Mouse (Mus musculus) forebrain, embryonic 16.5 days (tissue): ENCODE data around the gene Capza1. TPM values are rescaled to one million over a fixed set of nuclear protein-coding genes. Genes with fewer than 3 reads are reported as not detected.

Experiments
- ATAC-seq: fragments of 200-750 bp; cut with Nextera tagmentation; 2 replicates; pipeline ENCODE4 v1.8.0; 2017; ENCODE audit warnings: mild to moderate bottlenecking, moderate library complexity
- H3K27ac ChIP-seq: fragments of 300-500 bp; sonication (generic); 2 replicates; pipeline ENCODE4 v1.5.1; 2014; ENCODE audit warnings: low read length, control low read depth
- H3K27me3 ChIP-seq: fragments of 300-500 bp; sonication (generic); replicated peaks from 2 replicates; pipeline ENCODE4 v1.6.1; 2014; ENCODE audit warnings: low read length; ENCODE audit not compliant: control insufficient read depth, insufficient read depth
- H3K36me3 ChIP-seq: fragments of 300-500 bp; sonication (generic); 2 replicates; pipeline ENCODE4 v1.6.1; 2014; ENCODE audit not compliant: control insufficient read depth, insufficient read depth
- H3K4me1 ChIP-seq: fragments of 300-500 bp; sonication (generic); replicated peaks from 2 replicates; pipeline ENCODE4 v1.6.1; 2014; ENCODE audit warnings: low read length; ENCODE audit not compliant: control insufficient read depth, insufficient read depth
- H3K4me2 ChIP-seq: fragments of 300-500 bp; sonication (generic); 2 replicates; pipeline ENCODE4 v1.6.1; 2014; ENCODE audit warnings: mild to moderate bottlenecking, low read length, control low read depth
- H3K4me3 ChIP-seq: fragments of 300-500 bp; sonication (generic); replicated peaks from 2 replicates; pipeline ENCODE4 v1.5.1; 2014; ENCODE audit warnings: mild to moderate bottlenecking, low read length, control low read depth
- H3K9ac ChIP-seq: fragments of 300-500 bp; sonication (generic); replicated peaks from 2 replicates; pipeline ENCODE4 v1.6.1; 2014; ENCODE audit warnings: low read depth, low read length, control low read depth
- H3K9me3 ChIP-seq: fragments of 300-500 bp; sonication (generic); 2 replicates; pipeline ENCODE4 v1.6.1; 2016; ENCODE audit warnings: low read length; ENCODE audit not compliant: control insufficient read depth
- WGBS: fragments of 180-500 bp; shearing (Covaris S2); extraction: QIAGEN DNeasy Blood & Tissue Kit; methylation state at CpG from one replicate; pipeline ENCODE4 v1.1.7; 2014; 5-methylcytosine and 5-hydroxymethylcytosine counted together
- polyA plus RNA-seq: library from polyadenylated mRNA; unstranded; fragments of >200 nt; fragmentation: Nextera tagmentation; extraction: Ambion mirVana; gene quantifications from 2 replicates; pipeline ENCODE4 v1.2.1, GENCODE M21; 2015

The Capza1 gene
- polyA plus RNA-seq, 1 experiment from 2014 or later = 169 TPM

- H3K9ac ChIP-seq = no peak overlapping the region
- H3K4me2 ChIP-seq = no peak overlapping the region
- ATAC-seq = no peak
- H3K4me1 ChIP-seq = 0 out of 2 replicates have a peak, but pooled peaks cover under 1% of the 10 kb centered on the region
- no peak overlapping the region for H3K4me3 ChIP-seq
- 17% methylated on average over 3 of the region's 3 CpGs for WGBS
- H3K27ac ChIP-seq = no peak overlapping the region
- H3K27me3 ChIP-seq = no peaks in the 10 kb centered on the region
- H3K36me3 ChIP-seq = no peaks in the 10 kb centered on the region
- no peaks in the 10 kb centered on the region for H3K9me3 ChIP-seq
These were observed 52.6 kb downstream of the Capza1 start for GRCm38 (mm10) chr3:104811752-104812151.

GRCm38 (mm10) chr3:104805539-104805938 lies 58.8 kb downstream of the Capza1 start:
- H3K4me2 ChIP-seq = no peak overlapping the region
- no peak overlapping the region for H3K9ac ChIP-seq
- no peak for ATAC-seq
- H3K36me3 ChIP-seq = 0 out of 2 replicates have a peak, but pooled peaks cover 1% of the 10 kb centered on the region
- H3K27me3 ChIP-seq = no peaks in the 10 kb centered on the region
- H3K27ac ChIP-seq = no peak overlapping the region
- WGBS = 86% methylated on average over 9 of the region's 9 CpGs
- no peaks in the 10 kb centered on the region for H3K9me3 ChIP-seq
- no peak overlapping the region for H3K4me3 ChIP-seq
- no peaks in the 10 kb centered on the region for H3K4me1 ChIP-seq

GRCm38 (mm10) chr3:104804312-104804711 lies 60.0 kb downstream of the Capza1 start:
- WGBS = 90% methylated on average over 10 of the region's 10 CpGs
- Histone ChIP-seq H3K36me3 (0 out of 2 replicates have a peak, but pooled peaks cover 3% of the 10 kb centered on the region), H3K9ac (no peak overlapping the region), H3K27ac (no peak overlapping the region), H3K4me2 (no peak overlapping the region), H3K27me3 (no peaks in the 10 kb centered on the region), H3K4me1 (no peaks in the 10 kb centered on the region), H3K4me3 (no peak overlapping the region), H3K9me3 (no peaks in the 10 kb centered on the region)
- no peak for ATAC-seq

- H3K27me3 ChIP-seq = no peaks in the 10 kb centered on the region
- H3K27ac ChIP-seq = no peak overlapping the region
- H3K4me2 ChIP-seq = no peak overlapping the region
- H3K4me3 ChIP-seq = no peak overlapping the region
- 87% methylated on average over 6 of the region's 6 CpGs for WGBS
- H3K9ac ChIP-seq = no peak overlapping the region
- H3K4me1 ChIP-seq = no peaks in the 10 kb centered on the region
- no peaks in the 10 kb centered on the region for H3K9me3 ChIP-seq
- H3K36me3 ChIP-seq = 0 out of 2 replicates have a peak, but pooled peaks cover 3% of the 10 kb centered on the region
- ATAC-seq = no peak
These were observed 62.8 kb downstream of the Capza1 start for GRCm38 (mm10) chr3:104801481-104801880.

GRCm38 (mm10) chr3:104800681-104801080 lies 63.6 kb downstream of the Capza1 start:
- H3K9ac ChIP-seq = no peak overlapping the region
- no peak overlapping the region for H3K4me3 ChIP-seq
- 0 out of 2 replicates have a peak, but pooled peaks cover 3% of the 10 kb centered on the region for H3K36me3 ChIP-seq
- H3K9me3 ChIP-seq = no peaks in the 10 kb centered on the region
- ATAC-seq = no peak
- H3K27me3 ChIP-seq = no peaks in the 10 kb centered on the region
- WGBS = 96% methylated on average over 11 of the region's 11 CpGs
- no peak overlapping the region for H3K27ac ChIP-seq
- H3K4me1 ChIP-seq = peaks cover 4% of the 10 kb centered on the region; the same call in 1 of the 2 replicates
- H3K4me2 ChIP-seq = no peak overlapping the region

GRCm38 (mm10) chr3:104796430-104797082 lies 67.7 kb downstream of the Capza1 start:
- Histone ChIP-seq H3K9ac (no peak overlapping the region), H3K4me2 (no peak overlapping the region), H3K4me3 (no peak overlapping the region), H3K27ac (no peak overlapping the region), H3K27me3 (no peaks in the 10 kb centered on the region), H3K36me3 (0 out of 2 replicates have a peak, but pooled peaks cover 3% of the 10 kb centered on the region), H3K4me1 (peaks cover 13% of the 10 kb centered on the region), H3K9me3 (no peaks in the 10 kb centered on the region)
- 83% methylated on average over 15 of the region's 15 CpGs for WGBS
- no peak for ATAC-seq

GRCm38 (mm10) chr3:104795661-104796340 lies 68.5 kb downstream of the Capza1 start:
- H3K4me3 ChIP-seq = no peak overlapping the region
- H3K27ac ChIP-seq = no peak overlapping the region
- peaks cover 14% of the 10 kb centered on the region for H3K4me1 ChIP-seq
- no peak overlapping the region for H3K4me2 ChIP-seq
- H3K36me3 ChIP-seq = 0 out of 2 replicates have a peak, but pooled peaks cover 3% of the 10 kb centered on the region
- no peak overlapping the region for H3K9ac ChIP-seq
- 61% methylated on average over 15 of the region's 15 CpGs for WGBS
- no peaks in the 10 kb centered on the region for H3K9me3 ChIP-seq
- no peaks in the 10 kb centered on the region for H3K27me3 ChIP-seq
- ATAC-seq = no peak

GRCm38 (mm10) chr3:104794953-104795470 lies 69.3 kb downstream of the Capza1 start:
- Histone ChIP-seq H3K27me3 (no peaks in the 10 kb centered on the region), H3K27ac (no peak overlapping the region), H3K4me3 (no peak overlapping the region), H3K9ac (no peak overlapping the region), H3K4me2 (no peak overlapping the region), H3K36me3 (no peaks in the 10 kb centered on the region), H3K9me3 (no peaks in the 10 kb centered on the region), H3K4me1 (peaks cover 19% of the 10 kb centered on the region)
- ATAC-seq = no peak
- WGBS = 65% methylated on average over 12 of the region's 12 CpGs
